Mouse (Mus musculus): ENCODE measurements around the gene Socs1.

GRCm38 (mm10) chr16:10768821-10769220, 16.5 kb downstream of the Socs1 start:
- no peak for TF ChIP-seq POLR2A (IDR thresholded peaks at IDR 0.05; ENCODE audit: borderline replicate concordance, control insufficient read depth, low read depth, low read length)
- no peak for TF ChIP-seq CTCF (IDR thresholded peaks at IDR 0.05; ENCODE audit: control insufficient read depth, insufficient read depth, low read length)

Data from bone marrow, adult 2 months (tissue).